Mouse (Mus musculus) limb, embryonic 14.5 days (tissue): Measurements from ENCODE around the gene Rpl22. TPM values are rescaled to one million over a fixed set of nuclear protein-coding genes. Genes with fewer than 3 reads are reported as not detected.

ENCODE experiments used
- ATAC-seq: fragments of 200-750 bp; cut with Nextera tagmentation; 2 replicates; pipeline ENCODE4 v1.8.0; 2017; ENCODE audit warnings: low read depth, moderate number of reproducible peaks, moderate TSS enrichment; ENCODE audit not compliant: low FRiP score
- DNase-seq: peaks from one replicate; pipeline ENCODE4 v3.0.0-alpha.2; 2015; ENCODE audit warnings: low spot score
- H3K27ac ChIP-seq: fragments of 300-500 bp; sonication (generic); replicated peaks from 2 replicates; pipeline ENCODE4 v1.5.1; 2014; ENCODE audit warnings: low read depth, mild to moderate bottlenecking, low read length, moderate library complexity, mixed read lengths
- H3K27me3 ChIP-seq: fragments of 300-500 bp; sonication (generic); 2 replicates; pipeline ENCODE4 v1.6.1; 2014; ENCODE audit warnings: low read length, mixed read lengths; ENCODE audit not compliant: control insufficient read depth, insufficient read depth
- H3K36me3 ChIP-seq: fragments of 300-500 bp; sonication (generic); 2 replicates; pipeline ENCODE4 v1.6.1; 2014; ENCODE audit warnings: mild to moderate bottlenecking, low read length, moderate library complexity, mixed read lengths; ENCODE audit not compliant: control insufficient read depth, insufficient read depth
- H3K4me1 ChIP-seq: fragments of 300-500 bp; sonication (generic); 2 replicates; pipeline ENCODE4 v1.6.1; 2014; ENCODE audit warnings: antibody characterized with exemption, low read length, mixed read lengths; ENCODE audit not compliant: control insufficient read depth, insufficient read depth
- H3K4me2 ChIP-seq: fragments of 300-500 bp; sonication (generic); replicated peaks from 2 replicates; pipeline ENCODE4 v1.6.1; 2014; ENCODE audit warnings: low read depth, mild to moderate bottlenecking, low read length, moderate library complexity; ENCODE audit not compliant: severe bottlenecking
- H3K4me3 ChIP-seq: fragments of 300-500 bp; sonication (generic); replicated peaks from 2 replicates; pipeline ENCODE4 v1.5.1; 2014; ENCODE audit warnings: low read length
- H3K9ac ChIP-seq: fragments of 300-500 bp; sonication (generic); 2 replicates; pipeline ENCODE4 v1.6.1; 2014; ENCODE audit warnings: mild to moderate bottlenecking, low read depth, low read length, moderate library complexity; ENCODE audit not compliant: severe bottlenecking
- H3K9me3 ChIP-seq: fragments of 300-500 bp; sonication (generic); 2 replicates; pipeline ENCODE4 v1.6.1; 2016; ENCODE audit warnings: low read length; ENCODE audit not compliant: control insufficient read depth
- POLR2A ChIP-seq: fragments of 200-500 bp; IDR thresholded peaks from 2 replicates; pipeline ENCODE4 v1.8.0; 2012; ENCODE audit warnings: inconsistent platforms, mild to moderate bottlenecking, moderate library complexity, borderline replicate concordance; ENCODE audit not compliant: insufficient read depth, insufficient read length; ENCODE audit errors: extremely low read depth
- WGBS: fragments of 180-500 bp; shearing (Covaris S2); extraction: QIAGEN DNeasy Blood & Tissue Kit; methylation state at CpG from one replicate; pipeline ENCODE4 v1.1.7; 2014; 5-methylcytosine and 5-hydroxymethylcytosine counted together
- polyA plus RNA-seq, 2 experiments: library from polyadenylated mRNA; depleted of rRNA in 1 of 2; stranded (reverse) in 1 of 2; unstranded in 1 of 2; fragments of >200 nt; fragmentation: Nextera tagmentation in 1 of 2; extraction: Ambion mirVana in 1 of 2; gene quantifications; 2 replicates each; pipeline versions ENCODE4 v1.2.1 to v1.2.3; 2012 to 2014

Rpl22 gene
- polyA plus RNA-seq, 2 experiments: 460 to 760 TPM

DNA sequence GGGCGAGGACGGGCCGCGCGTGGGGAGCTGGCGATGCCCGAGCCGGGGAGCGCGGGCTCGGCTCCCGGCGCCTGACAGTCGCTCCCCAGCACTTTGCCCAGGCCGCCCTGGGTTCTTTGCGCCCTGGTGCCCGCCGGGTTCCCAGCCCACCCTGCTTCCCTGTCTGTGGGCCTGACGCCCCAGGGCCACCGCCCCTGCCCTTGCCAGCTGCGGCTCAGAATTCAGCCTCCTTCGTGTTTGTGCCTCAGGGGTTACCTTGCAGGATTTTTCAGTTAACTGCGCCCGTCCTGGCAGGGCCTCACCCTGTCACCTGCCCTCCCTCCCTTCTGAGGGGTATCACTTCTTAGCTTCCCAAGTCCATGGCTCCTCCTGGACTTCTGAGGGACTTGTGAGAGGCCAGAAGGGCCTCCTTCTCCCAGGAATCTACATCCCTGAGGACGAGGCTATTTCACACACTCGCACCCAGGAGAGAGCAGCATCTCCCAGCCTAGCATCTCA, 13.8 kb downstream of the Rpl22 start:
- no peak for TF ChIP-seq POLR2A
- Histone ChIP-seq H3K9me3 (no peaks in the 10 kb centered on the region), H3K9ac (peak overlapping the region; percentile 56), H3K27ac (no peak overlapping the region), H3K36me3 (peaks cover 11% of the 10 kb centered on the region), H3K4me1 (peaks cover 8% of the 10 kb centered on the region), H3K4me2 (peak overlapping the region; percentile 100), H3K4me3 (peak overlapping the region; percentile 56), H3K27me3 (peaks cover 33% of the 10 kb centered on the region)
- WGBS: 7% methylated on average over 9 of the region's 26 CpGs
- ATAC-seq (no peak), DNase-seq (no peak)

- H3K4me1 ChIP-seq: peaks cover 8% of the 10 kb centered on the region
- no peaks in the 10 kb centered on the region for H3K36me3 ChIP-seq
- H3K9ac ChIP-seq: no peak overlapping the region
- no peaks in the 10 kb centered on the region for H3K9me3 ChIP-seq
- H3K27ac ChIP-seq: no peak overlapping the region
- no peak overlapping the region for H3K4me2 ChIP-seq
- 35% methylated on average over 15 of the region's 15 CpGs for WGBS
- DNase-seq (no peak), ATAC-seq (no peak)
- no peak for TF ChIP-seq POLR2A
- H3K4me3 ChIP-seq: no peak overlapping the region
- peaks cover 37% of the 10 kb centered on the region for H3K27me3 ChIP-seq
These were observed 15.2 kb downstream of the Rpl22 start for GRCm38 (mm10) chr4:152340584-152341284.

DNA sequence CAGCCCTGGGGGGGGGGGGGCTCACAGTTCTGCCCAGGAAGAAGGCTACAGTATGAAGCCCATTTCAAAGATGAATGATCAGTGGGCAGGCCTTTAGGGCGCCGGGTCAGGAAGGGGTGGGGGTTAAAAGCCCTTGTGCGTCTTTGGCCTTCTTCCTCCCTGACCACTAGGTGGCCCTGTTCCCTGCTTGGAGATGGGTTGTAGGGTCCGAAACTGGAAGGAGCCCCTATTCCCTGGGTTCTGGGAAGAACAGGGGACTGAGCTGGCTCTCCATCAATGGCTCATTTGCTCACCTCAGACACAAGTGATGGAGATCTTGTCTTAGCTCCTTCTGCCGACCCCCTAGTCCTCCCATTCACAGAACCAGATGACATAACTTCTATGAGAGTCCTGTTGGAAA, 17.8 kb downstream of the Rpl22 start:
- DNase-seq: no peak
- no peak overlapping the region for H3K9ac ChIP-seq
- H3K4me2 ChIP-seq: no peak overlapping the region
- H3K9me3 ChIP-seq: no peaks in the 10 kb centered on the region
- H3K27ac ChIP-seq: no peak overlapping the region
- no peak overlapping the region for H3K4me3 ChIP-seq
- no peak for TF ChIP-seq POLR2A
- H3K36me3 ChIP-seq: no peaks in the 10 kb centered on the region
- 12% methylated on average over 5 of the region's 5 CpGs for WGBS
- peaks cover 34% of the 10 kb centered on the region for H3K27me3 ChIP-seq
- peaks cover 8% of the 10 kb centered on the region for H3K4me1 ChIP-seq
- ATAC-seq: no peak

DNA sequence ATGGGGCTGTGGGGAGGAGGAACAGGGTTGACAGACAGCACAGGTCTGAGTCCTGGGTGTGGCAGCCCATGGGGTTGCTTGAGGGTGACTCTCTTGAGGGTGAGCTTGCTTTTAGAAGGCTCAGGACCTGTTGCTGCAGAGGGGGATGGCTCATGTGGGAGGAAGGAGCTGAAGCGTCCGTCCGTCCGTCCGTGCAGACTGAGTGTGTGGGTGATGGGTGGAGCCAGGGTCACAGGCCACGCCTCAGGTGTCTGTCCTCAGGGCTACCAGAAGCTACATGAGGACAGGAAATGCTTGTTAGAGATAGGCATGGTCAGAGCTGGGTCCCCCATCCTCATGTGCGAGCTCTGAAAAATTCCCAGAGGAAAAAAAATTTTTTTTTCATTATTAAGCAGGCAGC, 19.1 kb downstream of the Rpl22 start:
- WGBS: 61% methylated on average over 7 of the region's 7 CpGs
- DNase-seq: no peak
- Histone ChIP-seq H3K9me3 (no peaks in the 10 kb centered on the region), H3K27ac (no peak overlapping the region), H3K27me3 (peaks cover 26% of the 10 kb centered on the region), H3K4me2 (no peak overlapping the region), H3K4me1 (peaks cover under 1% of the 10 kb centered on the region), H3K36me3 (no peaks in the 10 kb centered on the region), H3K4me3 (no peak overlapping the region), H3K9ac (no peak overlapping the region)
- TF ChIP-seq POLR2A: no peak
- ATAC-seq: no peak

- H3K4me1 ChIP-seq: no peaks in the 10 kb centered on the region
- H3K9me3 ChIP-seq: no peaks in the 10 kb centered on the region
- no peak overlapping the region for H3K4me3 ChIP-seq
- ATAC-seq (no peak), DNase-seq (no peak)
- no peak overlapping the region for H3K9ac ChIP-seq
- no peak overlapping the region for H3K4me2 ChIP-seq
- H3K27me3 ChIP-seq: peaks cover 26% of the 10 kb centered on the region
- no peak for TF ChIP-seq POLR2A
- 47% methylated on average over 7 of the region's 7 CpGs for WGBS
- no peaks in the 10 kb centered on the region for H3K36me3 ChIP-seq
- no peak overlapping the region for H3K27ac ChIP-seq
These were observed 19.8 kb downstream of the Rpl22 start for GRCm38 (mm10) chr4:152345120-152345889.
